Mouse (Mus musculus) urinary bladder, postnatal 36 days (tissue): Measurements from ENCODE around the gene Gm21663.
A peak's percentile ranks its signal among the peaks of the same experiment; 100 is the strongest.
"Not testable (repeated sequence)": the region's sequence is repeated elsewhere in the genome, so short reads cannot be mapped to it uniquely, and the experiment has no call there.

Source experiments
- DNase-seq, 2 experiments: peaks; one replicate each; pipeline ENCODE4 v3.0.0; 2022; ENCODE audit warnings: low spot score in 2 of 2, mixed read lengths in 1 of 2

Gm21663 gene

DNA sequence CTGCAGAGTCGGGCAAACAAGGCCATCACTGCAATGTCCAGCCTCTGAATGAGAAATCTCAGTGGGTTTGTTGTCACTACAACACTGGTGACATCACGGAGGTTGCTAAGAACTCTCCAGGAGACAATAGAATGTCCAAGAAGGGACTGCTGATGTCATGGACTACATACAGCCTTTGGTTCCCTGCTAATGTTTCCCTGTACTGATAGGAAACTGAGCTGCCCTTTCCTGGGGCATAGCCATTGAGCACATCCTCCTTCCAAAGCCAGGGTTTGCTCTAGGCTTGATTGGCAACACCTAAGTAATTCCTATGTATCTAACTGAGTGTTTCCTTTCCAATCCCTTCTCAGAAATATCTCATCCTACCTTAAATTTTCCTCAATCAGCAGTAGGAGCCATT, at the start of gene Gm21663:
TSS of gene Gm21663 (minus strand) at position 101 of the 400 bp plus-strand sequence.
- DNase-seq: not testable (repeated sequence)

GRCm38 (mm10) chr5:25988550-25988949, 46.4 kb upstream of the Gm21663 start, which contains the start of gene Gm21698:
TSS of gene Gm21698 (minus strand) at chr5:25988650.
- DNase-seq: not testable (repeated sequence)

DNA sequence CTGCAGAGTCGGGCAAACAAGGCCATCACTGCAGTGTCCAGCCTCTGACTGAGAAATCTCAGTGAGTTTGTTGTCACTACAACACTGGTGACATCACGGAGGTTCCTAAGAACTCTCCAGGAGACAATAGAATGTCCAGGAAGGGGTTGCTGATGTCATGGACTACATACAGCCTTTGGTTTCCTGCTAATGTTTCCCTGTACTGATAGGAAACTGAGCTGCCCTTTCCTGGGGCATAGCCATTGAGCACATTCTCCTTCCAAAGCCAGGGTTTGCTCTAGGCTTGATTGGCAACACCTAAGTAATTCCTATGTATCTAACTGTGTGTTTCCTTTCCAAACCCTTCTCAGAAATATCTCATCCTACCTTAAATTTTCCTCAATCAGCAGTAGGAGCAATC, 30.4 kb upstream of the Gm21663 start, which contains the start of gene Gm21680:
TSS of gene Gm21680 (minus strand) at position 101 of the 400 bp plus-strand sequence.
- not testable (repeated sequence) for DNase-seq

- not testable (repeated sequence) for DNase-seq
Observed at GRCm38 (mm10) chr5:25957050-25957449, 14.9 kb upstream of the Gm21663 start.

- DNase-seq: not testable (repeated sequence)
Observed at GRCm38 (mm10) chr5:25956611-25957010, 14.4 kb upstream of the Gm21663 start.

GRCm38 (mm10) chr5:25954317-25954716, 12.1 kb upstream of the Gm21663 start, which contains the start of gene Gm21671:
TSS of gene Gm21671 (minus strand) at chr5:25954417.
- DNase-seq: not testable (repeated sequence)

- DNase-seq: not testable (repeated sequence)
Observed at GRCm38 (mm10) chr5:25945391-25945790, 3.2 kb upstream of the Gm21663 start.

DNA sequence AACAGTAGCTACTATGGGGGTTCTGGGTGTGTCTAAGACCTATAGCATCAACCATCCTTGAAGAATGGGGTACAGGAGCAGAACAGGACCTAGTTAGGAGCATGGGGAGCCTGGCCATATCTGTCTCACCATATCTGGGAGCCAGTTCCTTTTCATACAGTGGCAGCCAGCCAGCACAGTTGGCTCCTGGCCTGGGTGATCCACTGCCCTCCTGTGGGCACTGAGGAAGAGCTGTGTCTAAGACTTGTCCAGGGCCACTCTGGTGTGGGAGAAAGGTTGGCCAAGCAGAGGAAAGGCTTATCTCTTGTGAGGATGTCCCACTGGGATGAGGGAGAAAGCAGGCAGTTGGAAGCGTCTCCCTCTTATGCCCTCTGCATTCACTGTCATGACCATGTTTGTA, 50.9 kb downstream of the Gm21663 start:
- peak in 1 of 2 experiments; percentile 50 for DNase-seq

DNA sequence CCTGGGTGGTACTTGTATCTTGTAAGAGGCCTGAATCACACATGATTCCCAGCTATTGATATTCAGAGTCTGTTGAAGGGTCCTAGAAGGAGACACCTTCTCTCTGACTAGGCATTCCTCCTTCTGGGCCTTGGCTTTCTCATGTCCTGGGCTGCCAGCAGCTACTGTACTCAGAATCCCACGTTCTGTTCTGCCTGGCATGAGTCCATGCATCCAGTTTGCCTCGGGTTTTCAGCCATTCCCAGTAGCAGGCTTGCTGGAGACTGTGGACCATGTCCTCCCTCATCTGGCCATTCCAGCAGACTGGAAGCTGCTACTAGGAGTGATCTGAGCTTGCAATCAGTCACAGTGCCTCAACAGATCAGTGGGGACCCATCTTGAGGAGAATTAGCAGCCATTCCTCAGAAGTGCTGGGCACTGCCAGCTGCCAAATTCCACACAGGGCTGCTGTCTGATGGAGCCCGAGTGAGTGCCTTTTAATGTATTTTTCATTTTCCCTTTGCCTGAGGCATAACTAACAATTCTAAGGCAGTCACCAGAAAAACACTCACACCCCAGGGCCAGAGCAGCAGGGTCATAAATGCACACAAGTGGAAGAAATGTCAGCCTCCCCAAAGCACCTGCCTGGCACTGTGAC, 52.3 kb downstream of the Gm21663 start:
- DNase-seq: no peak

DNA sequence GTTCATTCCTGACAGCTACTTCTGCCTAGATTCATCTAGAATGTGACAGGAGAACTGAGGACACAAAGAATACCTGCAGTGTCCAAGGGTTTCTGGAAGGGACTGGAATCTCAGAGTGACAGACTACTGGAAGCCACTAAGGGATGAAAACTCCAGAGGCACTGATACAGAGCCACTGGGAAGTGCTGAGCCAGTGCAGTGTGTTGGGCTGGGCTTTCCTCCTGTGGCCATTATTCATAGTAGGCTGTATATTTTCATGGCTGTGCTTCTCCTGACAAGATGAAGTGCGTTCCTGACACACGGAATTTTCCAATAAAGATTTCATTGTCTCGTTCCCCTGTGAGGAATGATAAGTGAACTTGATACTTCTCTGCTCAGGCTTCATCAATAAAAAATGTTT, 55.5 kb downstream of the Gm21663 start:
- DNase-seq: no peak
